Mouse (Mus musculus) heart, postnatal 0 days (tissue): Measurements from ENCODE around the gene Atp1a1.

Experiments
- CTCF ChIP-seq: IDR thresholded peaks from 2 replicates; pipeline ENCODE4 v1.5.1; 2016; ENCODE audit warnings: antibody characterized with exemption, control low read depth, low read depth
- EP300 ChIP-seq: IDR thresholded peaks from 2 replicates; pipeline ENCODE4 v1.6.1; 2016; ENCODE audit warnings: antibody characterized with exemption, low read depth

- no peak for TF ChIP-seq CTCF
- no peak for TF ChIP-seq EP300
Measured at GRCm38 (mm10) chr3:101645569-101646106, 41.2 kb upstream of the Atp1a1 start.
